Mouse (Mus musculus): ENCODE results near the gene Znhit6. TPM values are rescaled to one million over a fixed set of nuclear protein-coding genes. Genes with fewer than 3 reads are reported as not detected.

Znhit6 gene
- 55.9 TPM for polyA plus RNA-seq (2021)

DNA sequence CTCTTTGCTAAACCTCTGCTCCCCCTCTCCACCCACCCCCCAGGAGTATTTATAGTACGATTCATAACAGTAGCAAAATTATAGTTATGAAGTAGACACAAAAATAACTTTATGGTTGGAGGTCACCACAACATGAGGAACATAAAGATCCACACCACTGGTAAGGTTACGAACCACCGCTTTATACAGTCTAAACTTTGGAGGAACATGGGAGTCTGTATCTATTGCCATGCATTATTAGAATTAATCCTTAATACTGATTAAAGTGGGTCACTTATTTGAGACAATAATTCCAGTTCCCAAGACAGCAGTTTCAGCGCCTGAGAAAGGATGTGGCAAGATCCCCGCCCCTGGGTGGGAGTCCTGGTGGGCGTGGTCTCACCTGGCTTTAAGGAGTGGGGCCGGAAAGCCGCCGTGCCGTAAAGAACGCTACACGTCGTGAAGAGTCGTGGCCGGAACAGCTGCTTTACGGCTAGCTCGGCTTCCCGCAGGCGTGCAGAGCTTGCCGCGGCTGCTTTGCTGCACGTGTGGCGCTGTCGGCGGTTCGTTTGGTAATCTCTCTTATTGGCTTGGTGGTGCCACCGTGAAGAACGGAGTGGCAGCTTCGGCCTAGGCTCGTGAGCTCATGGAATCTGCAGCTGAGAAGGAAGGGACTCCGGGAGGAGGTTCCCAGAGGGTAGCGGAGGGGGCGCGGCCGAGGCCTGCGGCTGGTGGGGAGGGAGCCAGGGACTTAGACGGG lies at the start of gene Znhit6:
Gene Znhit6, plus strand, starts transcription at position 463 of the 739 bp plus-strand sequence.
- in situ Hi-C loops (cut with MboI; ENCODE audit: low pct_unique_long_range_greater_than_20kb): no loop called here
- no peak for TF ChIP-seq CTCF (IDR thresholded peaks at IDR 0.05)
- ChIA-PET POLR2A (interaction anchor here (0.9 kb wide), 1 partner anchor 74 kb away, joined by 3 read pairs; the partner anchor contains the start of gene Ccn1), CTCF (interaction anchor here (1.0 kb wide), 2 partner anchors 138 to 164 kb away, joined by 3 read pairs; no protein-coding TSS in a partner anchor)
- DNase-seq (ENCODE audit: low read depth, low spot score) (peak; percentile 80), ATAC-seq (peak; percentile 77)
- H3K27me3 ChIP-seq: no peaks in the 10 kb centered on the region

DNA sequence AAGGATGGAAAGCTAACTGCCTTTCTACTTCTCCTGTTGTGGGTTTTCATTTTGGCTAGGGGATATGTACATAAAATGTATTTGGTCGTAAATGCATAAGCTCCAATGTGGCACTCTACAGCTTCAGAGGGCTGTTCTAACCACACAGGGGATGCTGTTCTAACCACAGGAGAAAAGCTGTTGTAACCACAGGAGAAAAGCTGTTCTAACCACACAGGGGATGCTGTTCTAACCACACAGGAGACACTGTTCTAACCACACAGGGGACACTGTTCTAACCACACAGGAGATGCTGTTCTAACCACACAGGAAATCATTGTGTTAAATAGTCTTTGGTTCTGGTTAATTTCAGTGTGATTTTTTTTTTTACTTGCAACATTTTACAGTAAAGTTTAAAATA lies 38.1 kb upstream of the Znhit6 start:
- ChIA-PET CTCF (no interaction called here), POLR2A (interaction anchor here (0.6 kb wide), 1 partner anchor 16 kb away, joined by 3 read pairs; no protein-coding TSS in a partner anchor)
- in situ Hi-C loops (cut with MboI; ENCODE audit: low pct_unique_long_range_greater_than_20kb): no loop called here
- H3K27me3 ChIP-seq: no peaks in the 10 kb centered on the region
- ATAC-seq (no peak), DNase-seq (ENCODE audit: low read depth, low spot score) (no peak)
- TF ChIP-seq CTCF (IDR thresholded peaks at IDR 0.05): no peak

DNA sequence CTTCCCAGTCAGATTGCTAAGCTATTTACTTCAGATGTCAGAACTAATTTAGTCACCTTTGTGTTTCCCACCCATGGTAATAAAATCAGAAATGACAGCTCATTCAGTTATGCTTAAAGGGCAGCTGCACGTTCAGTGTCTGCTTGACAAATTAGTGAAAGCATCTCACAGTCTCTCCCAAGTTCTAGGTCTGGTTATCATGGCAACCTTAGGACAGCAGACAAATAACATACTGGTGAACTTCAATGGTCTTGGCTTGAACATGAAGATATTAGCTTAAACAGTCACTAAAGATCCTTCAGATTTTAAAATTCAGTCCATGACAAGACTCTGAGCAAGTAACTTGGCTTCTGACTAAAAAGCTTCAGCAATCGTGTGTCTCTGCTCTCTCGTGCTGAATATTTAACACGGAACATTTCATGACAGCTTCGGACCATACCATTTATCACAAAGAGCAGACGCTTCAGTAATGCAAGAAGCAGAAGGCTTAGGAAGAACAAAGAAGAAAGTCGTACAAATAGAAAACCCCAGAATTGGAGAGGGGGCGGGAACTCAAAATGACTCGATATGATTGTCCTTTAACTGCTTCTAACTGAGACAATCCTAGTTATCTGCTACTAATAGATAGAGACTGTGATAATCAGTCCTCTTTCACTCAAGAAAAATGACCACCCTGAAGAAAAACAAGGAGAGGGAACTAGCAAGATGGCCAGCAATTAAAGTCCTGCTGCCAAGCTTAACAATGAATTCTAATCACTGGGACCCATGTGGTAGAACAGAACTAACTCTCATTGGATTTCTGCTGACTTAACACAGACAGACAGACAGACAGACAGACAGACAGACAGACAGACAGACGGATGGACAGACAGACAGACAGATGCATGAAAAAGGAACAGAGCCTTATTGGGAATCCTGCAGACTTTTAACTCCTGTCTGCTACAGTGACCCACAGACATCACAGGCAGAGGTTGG lies 27.3 kb upstream of the Znhit6 start:
- ChIA-PET POLR2A (interaction anchor here (0.5 to 1.4 kb wide), 3 partner anchors 8 to 76 kb away, joined by 3 read pairs; no protein-coding TSS in a partner anchor), CTCF (interaction anchor here (0.8 to 1.0 kb wide), 2 partner anchors 29 to 30 kb away, joined by 3 read pairs; no protein-coding TSS in a partner anchor)
- no peak for ATAC-seq
- H3K27me3 ChIP-seq: no peaks in the 10 kb centered on the region
- TF ChIP-seq CTCF (IDR thresholded peaks at IDR 0.05): no peak
- DNase-seq (ENCODE audit: low read depth, low spot score): no peak
- in situ Hi-C loops (cut with MboI; ENCODE audit: low pct_unique_long_range_greater_than_20kb): no loop called here

DNA sequence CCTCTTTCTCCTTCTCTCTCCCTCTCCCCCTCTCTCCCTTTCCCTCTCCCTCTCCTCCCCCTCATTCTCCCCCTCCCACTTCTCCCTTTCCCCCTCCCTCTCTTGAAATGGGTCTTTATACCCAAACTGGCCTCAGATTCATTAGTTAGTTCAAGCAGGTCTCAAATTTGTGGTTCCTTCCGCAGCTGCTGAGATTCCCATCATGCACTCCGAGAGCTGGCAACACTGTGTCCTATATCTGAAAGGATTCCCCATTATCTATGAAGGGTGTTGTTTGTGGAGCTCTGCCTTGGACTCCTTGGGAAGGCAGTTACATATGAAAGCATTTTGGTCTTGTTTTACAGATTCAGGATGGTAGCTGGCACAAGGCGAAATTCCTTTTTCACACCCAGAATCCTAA lies 25.8 kb upstream of the Znhit6 start:
- H3K27me3 ChIP-seq: no peaks in the 10 kb centered on the region
- DNase-seq (ENCODE audit: low read depth, low spot score) (no peak), ATAC-seq (no peak)
- no peak for TF ChIP-seq CTCF (IDR thresholded peaks at IDR 0.05)
- ChIA-PET CTCF (no interaction called here), POLR2A (no interaction called here)
- in situ Hi-C loops (cut with MboI; ENCODE audit: low pct_unique_long_range_greater_than_20kb): loop anchor here (25.0 kb wide), 1 partner anchor 138 kb away; no protein-coding TSS in a partner anchor

DNA sequence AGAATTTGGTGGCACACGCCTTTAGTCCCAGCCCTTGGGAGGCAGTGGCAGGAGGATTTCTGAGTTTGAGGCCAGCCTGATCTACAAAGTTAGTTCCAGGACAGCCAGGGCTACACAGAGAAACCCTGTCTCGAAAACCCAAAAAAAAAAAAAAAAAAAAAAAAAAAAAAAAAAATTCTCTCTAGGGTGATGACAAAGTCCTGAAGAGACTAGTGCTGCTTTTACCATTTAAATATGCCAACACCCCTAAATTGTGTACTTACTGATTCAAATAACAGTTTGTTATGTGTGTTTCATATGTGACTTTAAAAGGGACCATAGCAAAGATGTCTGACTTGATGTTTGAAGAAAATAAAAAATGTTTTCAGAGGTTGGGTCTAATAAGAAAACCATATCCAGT lies 21.6 kb upstream of the Znhit6 start:
- H3K27me3 ChIP-seq: no peaks in the 10 kb centered on the region
- no peak for ATAC-seq
- no peak for DNase-seq (ENCODE audit: low read depth, low spot score)
- in situ Hi-C loops (cut with MboI; ENCODE audit: low pct_unique_long_range_greater_than_20kb): loop anchor here (25.0 kb wide), 1 partner anchor 142 kb away; no protein-coding TSS in a partner anchor
- POLR2A ChIA-PET: no interaction called here
- no peak for TF ChIP-seq CTCF (IDR thresholded peaks at IDR 0.05)
- CTCF ChIA-PET: no interaction called here

DNA sequence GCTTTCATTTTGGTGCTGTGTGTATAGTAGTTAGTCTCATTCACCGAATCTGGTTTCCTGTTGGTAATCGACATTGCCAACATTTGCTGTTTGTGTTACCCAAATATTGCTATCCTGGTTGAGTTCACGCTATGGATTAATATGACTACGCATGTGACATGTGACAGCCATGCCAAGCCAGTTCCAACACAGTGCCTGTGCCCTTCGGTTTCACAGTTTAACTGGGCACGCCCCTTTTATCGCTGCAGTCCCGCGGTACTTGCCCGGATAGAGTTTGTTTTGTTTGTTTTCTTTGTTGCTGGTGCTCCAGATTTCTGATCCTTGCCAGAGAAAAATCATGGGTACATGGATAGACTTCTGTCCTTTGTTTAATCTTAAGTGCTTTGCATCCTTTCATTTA lies 19.8 kb upstream of the Znhit6 start:
- DNase-seq (ENCODE audit: low read depth, low spot score) (no peak), ATAC-seq (no peak)
- H3K27me3 ChIP-seq: no peaks in the 10 kb centered on the region
- ChIA-PET CTCF (no interaction called here), POLR2A (no interaction called here)
- no peak for TF ChIP-seq CTCF (IDR thresholded peaks at IDR 0.05)
- in situ Hi-C loops (cut with MboI; ENCODE audit: low pct_unique_long_range_greater_than_20kb): loop anchor here (25.0 kb wide), 1 partner anchor 144 kb away; no protein-coding TSS in a partner anchor

DNA sequence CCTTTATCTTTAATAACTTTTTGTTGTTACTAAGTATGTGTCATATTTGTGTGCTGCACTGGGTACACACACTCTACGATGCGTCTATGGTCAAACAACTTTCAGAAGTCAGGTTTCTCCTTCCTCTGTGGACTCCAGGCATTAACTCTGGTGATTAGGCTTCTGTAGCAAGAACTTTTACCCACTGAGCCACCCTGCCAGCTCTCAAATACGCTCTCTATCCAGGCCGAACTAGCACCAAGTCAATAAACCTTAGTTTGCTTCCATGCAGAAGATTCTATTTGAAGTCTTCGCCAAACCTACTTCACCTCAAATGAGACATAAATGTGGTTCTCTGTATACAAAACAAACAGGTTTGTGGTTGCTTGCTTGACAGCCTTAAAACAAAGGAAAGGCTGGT lies 16.3 kb upstream of the Znhit6 start:
- TF ChIP-seq CTCF (IDR thresholded peaks at IDR 0.05): no peak
- ATAC-seq (no peak), DNase-seq (ENCODE audit: low read depth, low spot score) (peak; percentile 55)
- in situ Hi-C loops (cut with MboI; ENCODE audit: low pct_unique_long_range_greater_than_20kb): loop anchor here (25.0 kb wide), 1 partner anchor 147 kb away; no protein-coding TSS in a partner anchor
- ChIA-PET POLR2A (no interaction called here), CTCF (no interaction called here)
- no peaks in the 10 kb centered on the region for H3K27me3 ChIP-seq

DNA sequence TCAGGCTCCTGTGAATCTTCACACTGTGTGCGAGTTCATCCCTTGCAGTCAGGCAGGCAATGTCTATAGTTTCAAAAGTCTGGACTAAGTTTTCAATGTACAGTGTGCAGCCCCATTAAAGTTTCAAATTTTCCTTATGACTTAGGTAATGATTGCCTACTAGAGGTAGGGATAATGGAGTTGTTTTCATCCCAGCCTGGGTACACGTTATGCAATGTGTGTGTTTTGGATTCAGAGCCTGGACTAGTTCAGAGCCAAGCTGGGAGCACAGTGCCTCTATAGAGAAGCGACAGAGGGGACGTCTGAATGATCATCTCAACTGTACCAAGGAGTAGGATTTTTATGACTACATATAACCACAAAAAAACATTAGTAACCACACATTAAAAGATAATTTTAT lies 15.9 kb upstream of the Znhit6 start:
- peak; percentile 47 for ATAC-seq
- DNase-seq (ENCODE audit: low read depth, low spot score): no peak
- H3K27me3 ChIP-seq: no peaks in the 10 kb centered on the region
- ChIA-PET CTCF (interaction anchor here (1.6 kb wide), 1 partner anchor 20 kb away, joined by 3 read pairs; no protein-coding TSS in a partner anchor), POLR2A (no interaction called here)
- no peak for TF ChIP-seq CTCF (IDR thresholded peaks at IDR 0.05)
- in situ Hi-C loops (cut with MboI; ENCODE audit: low pct_unique_long_range_greater_than_20kb): loop anchor here (25.0 kb wide), 1 partner anchor 148 kb away; no protein-coding TSS in a partner anchor

DNA sequence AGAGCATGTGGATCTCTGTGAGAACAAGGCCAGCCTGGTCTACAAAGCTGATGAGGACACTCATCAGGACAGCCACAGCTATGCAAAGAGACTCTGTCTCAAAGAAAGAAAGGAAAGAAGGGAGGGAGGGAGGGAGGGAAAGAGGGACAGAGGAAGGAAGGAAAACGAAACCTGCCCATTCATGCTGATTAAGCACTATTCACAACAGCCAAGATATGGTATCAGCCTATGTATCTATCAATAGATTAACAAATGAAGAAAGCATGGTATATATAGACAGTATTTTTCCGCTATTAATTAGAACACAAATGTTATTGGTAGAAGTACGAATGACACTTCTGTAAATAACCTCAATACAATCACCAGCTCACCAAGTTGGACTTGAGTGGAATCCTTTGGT lies 1.5 kb upstream of the Znhit6 start:
- DNase-seq (ENCODE audit: low read depth, low spot score): no peak
- CTCF ChIA-PET: interaction anchor here (0.8 to 1.1 kb wide), 2 partner anchors 165 to 337 kb away, joined by 3 read pairs; no protein-coding TSS in a partner anchor
- POLR2A ChIA-PET: interaction anchor here (0.7 kb wide), 1 partner anchor 766 kb away, joined by 6 read pairs; no protein-coding TSS in a partner anchor
- in situ Hi-C loops (cut with MboI; ENCODE audit: low pct_unique_long_range_greater_than_20kb): loop anchor here (25.0 kb wide), 1 partner anchor 162 kb away; no protein-coding TSS in a partner anchor
- H3K27me3 ChIP-seq: no peaks in the 10 kb centered on the region
- TF ChIP-seq CTCF (IDR thresholded peaks at IDR 0.05): no peak
- ATAC-seq: no peak

DNA sequence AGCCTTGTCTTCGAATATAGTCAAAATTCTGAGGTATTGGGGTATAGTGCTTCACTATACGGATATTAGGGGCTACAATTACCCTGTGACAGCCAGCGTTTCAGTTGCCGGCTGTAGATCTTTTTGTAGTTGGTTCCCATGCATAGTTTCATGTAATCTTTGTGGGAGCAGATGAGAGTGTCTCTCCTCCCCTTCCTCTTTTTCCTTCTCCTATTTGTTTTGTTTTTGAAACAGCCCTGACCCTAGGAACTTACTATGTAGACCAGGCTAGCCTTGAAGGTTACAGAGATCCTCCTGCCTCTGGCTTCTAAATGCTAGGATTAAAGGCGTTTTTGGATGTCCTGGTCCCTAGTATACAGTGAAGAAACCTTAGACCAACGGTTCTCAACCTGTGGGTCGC lies 665 bp upstream of the Znhit6 start:
- TF ChIP-seq CTCF (IDR thresholded peaks at IDR 0.05): no peak
- in situ Hi-C loops (cut with MboI; ENCODE audit: low pct_unique_long_range_greater_than_20kb): no loop called here
- no peak for ATAC-seq
- no peaks in the 10 kb centered on the region for H3K27me3 ChIP-seq
- ChIA-PET POLR2A (no interaction called here), CTCF (interaction anchor here (1.0 kb wide), 1 partner anchor 138 kb away, joined by 3 read pairs; no protein-coding TSS in a partner anchor)
- no peak for DNase-seq (ENCODE audit: low read depth, low spot score)

Data from Patski (cell line).